Comparison of ENCODE assay signal across 7 mouse cellular contexts in genomic region chr1:91441855-91442254, GRCm38 (mm10).
"Had no signal": no experiment of that assay in that cellular context is flagged by ENCODE, and none has a peak within 500 bp of the region (broad histone marks: within the 10 kb centered on the region; RNA-seq: fewer than 3 reads in every experiment).

No protein-coding gene starts in this region.

- H3K4me3 ChIP-seq: left cerebral cortex, adult 2 months; liver, embryonic 13.5 days had no signal

- H3K27ac ChIP-seq: kidney, postnatal 0 days; left cerebral cortex, adult 2 months; liver, embryonic 13.5 days had no signal

- H3K9ac ChIP-seq: liver, embryonic 13.5 days; lung, embryonic 14.5 days had no signal

- H3K4me2 ChIP-seq: liver, embryonic 13.5 days had no signal

- H3K27me3 ChIP-seq: liver, embryonic 13.5 days had no signal

- DNase-seq: layer of hippocampus, postnatal 36 days; liver, embryonic 13.5 days; midbrain, embryonic 14.5 days; thymus, postnatal 25 days had no signal

- H3K9me3 ChIP-seq: liver, embryonic 13.5 days had no signal
